Mouse (Mus musculus) liver, postnatal 0 days (tissue): ENCODE measurements at regions not wholly inside any gene's neighbourhood (a gene's known extent, or its start where the extent isn't known, plus 50 kb on each side); places are given as distances from the start of the nearest gene placed in this dataset.

Source experiments
- ATAC-seq: fragments of 200-750 bp; cut with Nextera tagmentation; 2 replicates; pipeline ENCODE4 v1.8.0; 2017; ENCODE audit warnings: mild to moderate bottlenecking, moderate library complexity
- DNase-seq: peaks from one replicate; pipeline ENCODE4 v3.0.0-alpha.2; 2016
- H3K27ac ChIP-seq: fragments of 300-500 bp; sonication (generic); 2 replicates; pipeline ENCODE4 v1.5.1; 2014; ENCODE audit warnings: antibody characterized with exemption, moderate library complexity, mild to moderate bottlenecking, low read depth
- H3K27me3 ChIP-seq: fragments of 300-500 bp; sonication (generic); 2 replicates; pipeline ENCODE4 v1.6.1; 2014; ENCODE audit warnings: low read length, control low read depth, mixed read lengths; ENCODE audit not compliant: insufficient read depth
- H3K36me3 ChIP-seq: fragments of 300-500 bp; sonication (generic); replicated peaks from 2 replicates; pipeline ENCODE4 v1.6.1; 2014; ENCODE audit warnings: mild to moderate bottlenecking, control low read depth, low read length, moderate library complexity, mixed read lengths; ENCODE audit not compliant: insufficient read depth
- H3K4me1 ChIP-seq: fragments of 300-500 bp; sonication (generic); 2 replicates; pipeline ENCODE4 v1.6.1; 2014; ENCODE audit warnings: antibody characterized with exemption, mild to moderate bottlenecking, control low read depth; ENCODE audit not compliant: insufficient read depth
- H3K4me2 ChIP-seq: fragments of 300-500 bp; sonication (generic); 2 replicates; pipeline ENCODE4 v1.6.1; 2014; ENCODE audit warnings: low read depth, mild to moderate bottlenecking, low read length, moderate library complexity, mixed read lengths
- H3K4me3 ChIP-seq: fragments of 300-500 bp; sonication (generic); 2 replicates; pipeline ENCODE4 v1.5.1; 2014; ENCODE audit warnings: low read depth, low read length
- H3K9ac ChIP-seq: fragments of 300-500 bp; sonication (generic); replicated peaks from 2 replicates; pipeline ENCODE4 v1.6.1; 2014; ENCODE audit warnings: mild to moderate bottlenecking, moderate library complexity
- H3K9me3 ChIP-seq: fragments of 300-500 bp; sonication (generic); 2 replicates; pipeline ENCODE4 v1.6.1; 2016; ENCODE audit warnings: mild to moderate bottlenecking, control low read depth, low read length, mixed read lengths
- CTCF ChIP-seq: sonication (generic); IDR thresholded peaks from 2 replicates; pipeline ENCODE4 v1.5.1; 2016; ENCODE audit warnings: antibody characterized with exemption, low read depth
- EP300 ChIP-seq: IDR thresholded peaks from 2 replicates; pipeline ENCODE4 v1.6.1; 2016; ENCODE audit warnings: antibody characterized with exemption, low read depth, mild to moderate bottlenecking
- WGBS: fragments of 180-500 bp; shearing (Covaris S2); extraction: QIAGEN DNeasy Blood & Tissue Kit; methylation state at CpG from one replicate; pipeline ENCODE4 v1.1.7; 2014; ENCODE audit not compliant: insufficient replicate concordance; 5-methylcytosine and 5-hydroxymethylcytosine counted together

- DNase-seq, result no peak
Measured at GRCm38 (mm10) chr4:93853451-93853850, 518.1 kb upstream of the Tusc1 start.

GRCm38 (mm10) chr4:93849178-93849577 lies 513.9 kb upstream of the Tusc1 start:
- ATAC-seq (no peak), DNase-seq (no peak)
- Histone ChIP-seq H3K4me1 (no peaks in the 10 kb centered on the region), H3K36me3 (no peaks in the 10 kb centered on the region), H3K9ac (no peak overlapping the region), H3K27me3 (no peaks in the 10 kb centered on the region), H3K9me3 (no peaks in the 10 kb centered on the region), H3K27ac (no peak overlapping the region), H3K4me3 (no peak overlapping the region), H3K4me2 (no peak overlapping the region)
- 37% methylated on average over 3 of the region's 3 CpGs for WGBS
- TF ChIP-seq CTCF (no peak), EP300 (no peak)

More at GRCm38 (mm10) chr4:93853451-93853850, 518.1 kb upstream of the Tusc1 start:
- Histone ChIP-seq H3K4me1 (no peaks in the 10 kb centered on the region), H3K9me3 (no peaks in the 10 kb centered on the region), H3K27me3 (no peaks in the 10 kb centered on the region), H3K27ac (no peak overlapping the region), H3K4me3 (no peak overlapping the region), H3K9ac (no peak overlapping the region), H3K4me2 (no peak overlapping the region), H3K36me3 (no peaks in the 10 kb centered on the region)
- 81% methylated on average over 3 of the region's 3 CpGs for WGBS
- ATAC-seq, result no peak
- TF ChIP-seq EP300 (no peak), CTCF (no peak)

DNA sequence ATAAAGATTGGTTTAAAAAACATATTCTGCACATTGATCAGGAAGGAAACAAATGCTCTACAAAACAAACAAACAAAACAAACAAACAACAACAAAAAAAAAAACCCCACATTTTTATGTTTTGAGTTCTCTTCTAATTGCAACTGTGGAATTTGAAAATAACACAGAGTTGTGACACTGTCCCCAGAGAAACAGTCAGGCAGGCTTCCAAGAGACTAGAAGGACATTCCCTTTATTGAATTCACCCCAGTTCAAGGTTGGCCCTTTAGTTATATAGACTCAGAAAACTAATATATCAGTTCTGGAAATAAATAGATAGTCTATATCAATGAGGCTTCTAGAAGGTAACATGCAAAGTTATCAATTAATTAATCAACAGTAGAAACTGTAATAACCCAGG lies 495.4 kb upstream of the Tusc1 start:
- Histone ChIP-seq H3K4me2 (no peak overlapping the region), H3K27ac (no peak overlapping the region), H3K4me3 (no peak overlapping the region), H3K36me3 (no peaks in the 10 kb centered on the region), H3K27me3 (no peaks in the 10 kb centered on the region), H3K9me3 (no peaks in the 10 kb centered on the region), H3K9ac (no peak overlapping the region), H3K4me1 (no peaks in the 10 kb centered on the region)
- DNase-seq (no peak), ATAC-seq (no peak)
- TF ChIP-seq CTCF (no peak), EP300 (no peak)

GRCm38 (mm10) chr4:93793104-93793503 lies 457.8 kb upstream of the Tusc1 start:
- Histone ChIP-seq H3K9ac (no peak overlapping the region), H3K27me3 (no peaks in the 10 kb centered on the region), H3K4me1 (no peaks in the 10 kb centered on the region), H3K4me2 (no peak overlapping the region), H3K9me3 (no peaks in the 10 kb centered on the region), H3K27ac (no peak overlapping the region), H3K36me3 (no peaks in the 10 kb centered on the region), H3K4me3 (no peak overlapping the region)
- DNase-seq (no peak), ATAC-seq (no peak)
- WGBS, result 69% methylated on average over 1 of the region's 1 CpGs
- TF ChIP-seq CTCF (no peak), EP300 (no peak)

DNA sequence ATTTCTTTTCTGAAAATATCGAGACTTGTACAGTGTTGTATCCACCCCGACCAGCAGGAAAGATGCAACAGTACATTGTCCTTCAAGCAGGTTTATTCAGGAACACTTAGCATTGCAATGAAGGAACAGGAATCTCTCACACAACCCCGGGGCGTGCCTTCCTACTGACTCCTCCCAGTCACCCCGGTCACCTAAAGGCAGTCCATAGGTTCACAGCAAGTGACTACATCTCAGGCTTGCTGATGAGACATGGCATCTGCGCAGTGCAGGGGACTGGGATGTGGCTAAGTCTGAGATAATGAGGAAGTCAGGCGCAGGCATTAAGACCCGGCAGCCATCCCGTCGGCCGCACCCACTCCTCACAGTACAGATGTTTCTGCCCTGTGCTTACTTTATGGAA lies 454.8 kb upstream of the Tusc1 start:
- no peaks in the 10 kb centered on the region for H3K4me1 ChIP-seq

DNA sequence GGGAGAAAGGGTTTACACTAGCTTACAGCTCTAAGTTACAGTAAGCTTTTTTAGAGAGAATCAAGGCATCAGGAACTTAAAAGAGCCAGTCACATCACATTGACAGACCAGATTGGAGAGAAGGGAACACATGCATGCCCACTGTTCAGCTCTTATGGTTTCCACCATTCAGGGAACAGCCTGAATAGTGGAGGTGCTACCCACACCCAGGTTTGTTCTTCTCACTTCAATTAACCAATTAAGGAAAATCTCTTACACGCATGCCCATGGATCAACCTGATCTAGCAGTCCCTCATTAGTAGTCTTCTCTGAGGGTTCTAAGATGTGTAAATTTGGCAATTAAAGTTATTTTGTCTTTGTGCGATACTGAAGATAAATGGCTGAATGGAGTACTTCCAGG lies 419.2 kb upstream of the Tusc1 start:
- no peak for TF ChIP-seq CTCF
- TF ChIP-seq EP300, result no peak

More for the DNA sequence above, 454.8 kb upstream of the Tusc1 start:
- Histone ChIP-seq H3K9me3 (no peaks in the 10 kb centered on the region), H3K27me3 (no peaks in the 10 kb centered on the region), H3K36me3 (no peaks in the 10 kb centered on the region), H3K9ac (no peak overlapping the region), H3K4me3 (no peak overlapping the region), H3K4me2 (no peak overlapping the region), H3K27ac (no peak overlapping the region)
- DNase-seq (no peak), ATAC-seq (no peak)
- TF ChIP-seq CTCF (no peak), EP300 (no peak)
- 73% methylated on average over 11 of the region's 11 CpGs for WGBS

DNA sequence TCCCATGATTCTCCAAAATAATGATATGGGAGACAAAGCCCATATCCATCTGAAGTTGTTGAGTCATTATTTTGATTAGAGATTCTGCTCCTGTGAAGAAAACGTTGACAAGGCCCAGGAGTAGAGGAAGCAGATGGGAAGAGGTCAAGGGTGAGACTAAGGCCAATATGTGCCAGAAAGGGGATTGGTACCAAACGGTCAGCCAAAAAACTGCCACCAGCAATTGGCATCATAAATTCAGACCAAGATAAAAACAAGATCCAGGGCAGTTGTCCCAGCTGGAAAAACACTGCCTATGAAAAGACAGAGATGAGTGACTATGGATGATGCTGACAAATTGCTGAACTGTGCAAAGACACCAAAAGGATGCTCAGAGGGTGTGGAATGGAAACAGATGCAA lies 411.0 kb upstream of the Tusc1 start:
- ATAC-seq (no peak), DNase-seq (no peak)
- Histone ChIP-seq H3K9ac (no peak overlapping the region), H3K27ac (no peak overlapping the region), H3K9me3 (no peaks in the 10 kb centered on the region), H3K27me3 (no peaks in the 10 kb centered on the region), H3K4me1 (no peaks in the 10 kb centered on the region), H3K4me3 (no peak overlapping the region), H3K4me2 (no peak overlapping the region), H3K36me3 (no peaks in the 10 kb centered on the region)
- WGBS, result 68% methylated on average over 2 of the region's 2 CpGs
- TF ChIP-seq EP300 (no peak), CTCF (no peak)

More for the DNA sequence above, 419.2 kb upstream of the Tusc1 start:
- WGBS, result 79% methylated on average over 2 of the region's 2 CpGs
- H3K27me3 ChIP-seq, result no peaks in the 10 kb centered on the region
- H3K4me3 ChIP-seq, result no peak overlapping the region
- ATAC-seq (no peak), DNase-seq (no peak)
- H3K9ac ChIP-seq, result no peak overlapping the region
- no peak overlapping the region for H3K27ac ChIP-seq
- no peaks in the 10 kb centered on the region for H3K36me3 ChIP-seq
- no peaks in the 10 kb centered on the region for H3K9me3 ChIP-seq
- H3K4me1 ChIP-seq, result no peaks in the 10 kb centered on the region
- no peak overlapping the region for H3K4me2 ChIP-seq
